Mouse (Mus musculus) MEL (cell line): ENCODE data around the gene Armc8. TPM values are rescaled to one million over a fixed set of nuclear protein-coding genes. Genes with fewer than 3 reads are reported as not detected.

Experiments used
- DNase-seq: peaks from one replicate; pipeline ENCODE4 v3.0.0; 2011; ENCODE audit warnings: low read depth, low spot score
- H3K27ac ChIP-seq: 2 replicates; pipeline ENCODE4 v1.5.1; 2012; ENCODE audit warnings: low read depth, mild to moderate bottlenecking, control low read depth, low read length, moderate library complexity; ENCODE audit not compliant: control insufficient read depth
- H3K27me3 ChIP-seq, 2 experiments: fragments of 150-350 bp in 1 of 2; sonication (generic) in 1 of 2; 2 replicates each; pipeline ENCODE4 v1.6.1; 2012; ENCODE audit warnings: low read length in 2 of 2, mild to moderate bottlenecking in 2 of 2, improper control_type of control experiment in 1 of 2, moderate library complexity in 1 of 2; ENCODE audit not compliant: insufficient read depth in 2 of 2, control insufficient read depth in 1 of 2
- H3K36me3 ChIP-seq, 2 experiments: 2 replicates each; pipeline ENCODE4 v1.6.1; 2012 to 2014; ENCODE audit warnings: low read length in 2 of 2, improper control_type of control experiment in 1 of 2, inconsistent platforms in 1 of 2, mild to moderate bottlenecking in 1 of 2; ENCODE audit not compliant: insufficient read depth in 2 of 2, control insufficient read depth in 1 of 2
- H3K4me1 ChIP-seq, 2 experiments: fragments of 150-350 bp in 1 of 2; sonication (generic) in 1 of 2; 2 replicates each; pipeline ENCODE4 v1.6.1; 2012; ENCODE audit warnings: low read length in 2 of 2, improper control_type of control experiment in 1 of 2, mild to moderate bottlenecking in 1 of 2; ENCODE audit not compliant: insufficient read depth in 2 of 2, control insufficient read depth in 1 of 2
- H3K4me3 ChIP-seq, 2 experiments: fragments of 150-350 bp in 1 of 2; sonication (generic) in 1 of 2; 2 replicates each; pipeline ENCODE4 v1.5.1; 2012; ENCODE audit warnings: low read depth in 2 of 2, low read length in 2 of 2, mild to moderate bottlenecking in 2 of 2, moderate library complexity in 2 of 2, control low read depth in 1 of 2, improper control_type of control experiment in 1 of 2; ENCODE audit not compliant: control insufficient read depth in 1 of 2, insufficient read depth in 1 of 2
- H3K79me2 ChIP-seq: 2 replicates; pipeline ENCODE4 v1.6.1; 2012; ENCODE audit warnings: mild to moderate bottlenecking, low read length, moderate library complexity; ENCODE audit not compliant: control insufficient read depth, poor library complexity, insufficient read depth
- H3K9ac ChIP-seq: 2 replicates; pipeline ENCODE4 v1.6.1; 2012; ENCODE audit warnings: low read depth, mild to moderate bottlenecking, control low read depth, low read length, moderate library complexity; ENCODE audit not compliant: control insufficient read depth, poor library complexity, severe bottlenecking
- H3K9me3 ChIP-seq: fragments of 150-350 bp; sonication (generic); replicated peaks from 2 replicates; pipeline ENCODE4 v1.6.1; 2012; ENCODE audit warnings: mild to moderate bottlenecking, low read length, improper control_type of control experiment, moderate library complexity; ENCODE audit not compliant: insufficient read depth
- CHD1 ChIP-seq: IDR thresholded peaks from 2 replicates; pipeline ENCODE4 v1.6.1; 2012; ENCODE audit warnings: low read depth, mild to moderate bottlenecking, inconsistent platforms, low read length, improper control_type of control experiment
- CHD2 ChIP-seq: IDR thresholded peaks from 2 replicates; pipeline ENCODE4 v1.6.1; 2011; ENCODE audit warnings: low read length, improper control_type of control experiment
- CTCF ChIP-seq, 3 experiments: IDR thresholded peaks in 2 of 3; conservative IDR thresholded peaks in 1 of 3; 2 replicates each; pipeline ENCODE4 v1.5.1; 2011 to 2012; ENCODE audit warnings: low read length in 3 of 3, low read depth in 2 of 3, mild to moderate bottlenecking in 2 of 3, improper control_type of control experiment in 1 of 3, inconsistent platforms in 1 of 3, mixed read lengths in 1 of 3, moderate library complexity in 1 of 3; ENCODE audit not compliant: control insufficient read depth in 1 of 3, insufficient read depth in 1 of 3, poor library complexity in 1 of 3, severe bottlenecking in 1 of 3
- E2F4 ChIP-seq: IDR thresholded peaks from 2 replicates; pipeline ENCODE4 v1.6.1; 2011; ENCODE audit warnings: low read depth, low read length, improper control_type of control experiment, borderline replicate concordance
- ETS1 ChIP-seq: IDR thresholded peaks from 2 replicates; pipeline ENCODE4 v1.6.1; 2012; ENCODE audit warnings: low read depth, mild to moderate bottlenecking, inconsistent platforms, low read length, improper control_type of control experiment, moderate library complexity
- JUND ChIP-seq: IDR thresholded peaks from 2 replicates; pipeline ENCODE4 v1.6.1; 2011; ENCODE audit warnings: low read depth, mild to moderate bottlenecking, improper control_type of control experiment, low read length
- KAT2A ChIP-seq: conservative IDR thresholded peaks from 2 replicates; pipeline ENCODE4 v1.6.1; 2012; ENCODE audit warnings: low read depth, low read length, improper control_type of control experiment, inconsistent platforms
- MEF2A ChIP-seq: IDR thresholded peaks from 2 replicates; pipeline ENCODE4 v1.6.1; 2014; ENCODE audit warnings: low read depth, mild to moderate bottlenecking, inconsistent platforms, low read length, improper control_type of control experiment; ENCODE audit not compliant: poor library complexity, insufficient replicate concordance, severe bottlenecking; ENCODE audit errors: extremely low read depth
- MYB ChIP-seq: IDR thresholded peaks from 2 replicates; pipeline ENCODE4 v1.6.1; 2011; ENCODE audit warnings: mild to moderate bottlenecking, low read depth, low read length, improper control_type of control experiment
- MYC ChIP-seq: IDR thresholded peaks from 2 replicates; pipeline ENCODE4 v1.6.1; 2011; ENCODE audit warnings: low read depth, mild to moderate bottlenecking, low read length, improper control_type of control experiment, moderate library complexity
- NRF1 ChIP-seq: IDR thresholded peaks from 2 replicates; pipeline ENCODE4 v1.6.1; 2014; ENCODE audit warnings: low read depth, mild to moderate bottlenecking, inconsistent platforms, low read length, improper control_type of control experiment, moderate library complexity; ENCODE audit not compliant: poor library complexity, insufficient read depth, severe bottlenecking
- RAD21 ChIP-seq: IDR thresholded peaks from 2 replicates; pipeline ENCODE4 v1.6.1; 2011; ENCODE audit warnings: mild to moderate bottlenecking, low read depth, low read length, improper control_type of control experiment
- RCOR1 ChIP-seq: IDR thresholded peaks from 2 replicates; pipeline ENCODE4 v1.6.1; 2012; ENCODE audit warnings: low read depth, mild to moderate bottlenecking, inconsistent platforms, low read length, improper control_type of control experiment
- SIN3A ChIP-seq: IDR thresholded peaks from 2 replicates; pipeline ENCODE4 v1.6.1; 2012; ENCODE audit warnings: low read length, improper control_type of control experiment, inconsistent platforms
- SMC3 ChIP-seq: IDR thresholded peaks from 2 replicates; pipeline ENCODE4 v1.6.1; 2011; ENCODE audit warnings: low read depth, low read length, improper control_type of control experiment
- TBP ChIP-seq: IDR thresholded peaks from 2 replicates; pipeline ENCODE4 v1.8.0; 2011; ENCODE audit warnings: low read depth, low read length, improper control_type of control experiment
- UBTF ChIP-seq: IDR thresholded peaks from 2 replicates; pipeline ENCODE4 v1.6.1; 2012; ENCODE audit warnings: low read depth, mild to moderate bottlenecking, inconsistent platforms, low read length, improper control_type of control experiment, moderate library complexity, borderline replicate concordance; ENCODE audit not compliant: insufficient read depth
- USF1 ChIP-seq: IDR thresholded peaks from 2 replicates; pipeline ENCODE4 v1.6.1; 2014; ENCODE audit warnings: low read depth, mild to moderate bottlenecking, inconsistent platforms, low read length, improper control_type of control experiment, moderate library complexity
- ZC3H11A ChIP-seq: IDR thresholded peaks from 2 replicates; pipeline ENCODE4 v1.6.1; 2012; ENCODE audit warnings: low read depth, mild to moderate bottlenecking, inconsistent platforms, low read length, improper control_type of control experiment
- ZKSCAN1 ChIP-seq: IDR thresholded peaks from 2 replicates; pipeline ENCODE4 v1.6.1; 2012; ENCODE audit warnings: low read depth, mild to moderate bottlenecking, inconsistent platforms, low read length, improper control_type of control experiment, moderate library complexity
- ZMIZ1 ChIP-seq: IDR thresholded peaks from 2 replicates; pipeline ENCODE4 v1.6.1; 2012; ENCODE audit warnings: low read depth, mild to moderate bottlenecking, inconsistent platforms, low read length, improper control_type of control experiment, moderate library complexity
- polyA plus RNA-seq, 2 experiments: library from polyadenylated mRNA; stranded (reverse) in 1 of 2; unstranded in 1 of 2; fragments of >175 nt in 1 of 2; fragments of >200 nt in 1 of 2; gene quantifications; 2 replicates each; pipeline versions ENCODE4 v1.2.1 to v1.2.4; 2012; ENCODE audit warnings: low replicate concordance in 2 of 2, low read depth in 1 of 2; ENCODE audit not compliant: insufficient read length in 2 of 2, insufficient read depth in 1 of 2, missing spikeins in 1 of 2
- total RNA-seq: library from RNA; depleted of rRNA; stranded (reverse); fragments of 300-350 nt; gene quantifications from 2 replicates; pipeline ENCODE4 v1.2.3, GENCODE M21; 2012

Armc8 gene
- total and polyA plus RNA-seq, 3 experiments: 11.9 to 14.3 TPM; not detected in 1

GRCm38 (mm10) chr9:99485144-99485543 is 83.6 kb downstream of the Armc8 start (continued):
- no peak for TF ChIP-seq ZMIZ1
- TF ChIP-seq, all 39 proteins: peak for 9

GRCm38 (mm10) chr9:99484632-99485031 is 84.1 kb downstream of the Armc8 start:
- H3K36me3 ChIP-seq: peaks cover 2 to 18% of the 10 kb centered on the region in 2 experiments; a peak in 3 of 4 replicates

GRCm38 (mm10) chr9:99483191-99483590 is 85.5 kb downstream of the Armc8 start:
- TF ChIP-seq USF1 (no peak), CTCF (IDR thresholded peaks at IDR 0.05 in 2 of 3, conservative IDR thresholded peaks at IDR 0.05 in 1 of 3; ENCODE audit: control insufficient read depth in 1 of 3, insufficient read depth in 1 of 3, low read depth in 2 of 3, low read length in 3 of 3, poor library complexity in 1 of 3, severe bottlenecking in 1 of 3) (no peak), CHD2 (no peak), MYB (no peak), JUND (no peak), TBP (no peak)
- H3K36me3 ChIP-seq: peaks cover 2 to 18% of the 10 kb centered on the region in 2 experiments; a peak in 3 of 4 replicates
- H3K27me3 ChIP-seq: no peaks in the 10 kb centered on the region
- no peak overlapping the region for H3K9ac ChIP-seq
- H3K79me2 ChIP-seq: no peaks in the 10 kb centered on the region
- peaks cover 10% of the 10 kb centered on the region in 2 experiments for H3K4me1 ChIP-seq
- H3K27ac ChIP-seq: no peak overlapping the region
- DNase-seq: no peak
- H3K4me3 ChIP-seq: no peak overlapping the region
- H3K9me3 ChIP-seq: no peaks in the 10 kb centered on the region

More at GRCm38 (mm10) chr9:99484632-99485031, 84.1 kb downstream of the Armc8 start:
- Histone ChIP-seq H3K27me3 (no peaks in the 10 kb centered on the region), H3K9me3 (no peaks in the 10 kb centered on the region), H3K9ac (no peak overlapping the region), H3K4me3 (no peak overlapping the region), H3K79me2 (no peaks in the 10 kb centered on the region), H3K27ac (no peak overlapping the region; the same call in 1 of the 2 replicates), H3K4me1 (peaks cover 10% of the 10 kb centered on the region in 2 experiments)
- TF ChIP-seq UBTF (no peak), RCOR1 (no peak), NRF1 (no peak), RAD21 (no peak), SIN3A (no peak), JUND (no peak), ZKSCAN1 (no peak), ZC3H11A (no peak), CTCF (IDR thresholded peaks at IDR 0.05 in 2 of 3, conservative IDR thresholded peaks at IDR 0.05 in 1 of 3; ENCODE audit: control insufficient read depth in 1 of 3, insufficient read depth in 1 of 3, low read depth in 2 of 3, low read length in 3 of 3, poor library complexity in 1 of 3, severe bottlenecking in 1 of 3) (no peak), CHD1 (no peak), USF1 (no peak), KAT2A (no peak), CHD2 (no peak), TBP (no peak), MEF2A (no peak), ETS1 (no peak), SMC3 (no peak), E2F4 (no peak), MYC (no peak)
- no peak for DNase-seq
